Mouse (Mus musculus): ENCODE data around the gene Gm11758. TPM values are rescaled to one million over a fixed set of nuclear protein-coding genes. Genes with fewer than 3 reads are reported as not detected.

Gm11758 gene
- not detected for polyA plus RNA-seq (2017; shearing (Covaris generic))

GRCm38 (mm10) chr4:73876166-73876565 is at the start of gene Gm11758:
Gene Gm11758, minus strand, starts transcription at chr4:73876266.

GRCm38 (mm10) chr4:73920660-73921059 is 44.6 kb upstream of the Gm11758 start, which contains the start of gene Gm11756:
Gene Gm11756, minus strand, starts transcription at chr4:73920760.

GRCm38 (mm10) chr4:73905853-73906252 is 29.8 kb upstream of the Gm11758 start, which contains the start of gene Gm13871:
Gene Gm13871, minus strand, starts transcription at chr4:73905953.

DNA sequence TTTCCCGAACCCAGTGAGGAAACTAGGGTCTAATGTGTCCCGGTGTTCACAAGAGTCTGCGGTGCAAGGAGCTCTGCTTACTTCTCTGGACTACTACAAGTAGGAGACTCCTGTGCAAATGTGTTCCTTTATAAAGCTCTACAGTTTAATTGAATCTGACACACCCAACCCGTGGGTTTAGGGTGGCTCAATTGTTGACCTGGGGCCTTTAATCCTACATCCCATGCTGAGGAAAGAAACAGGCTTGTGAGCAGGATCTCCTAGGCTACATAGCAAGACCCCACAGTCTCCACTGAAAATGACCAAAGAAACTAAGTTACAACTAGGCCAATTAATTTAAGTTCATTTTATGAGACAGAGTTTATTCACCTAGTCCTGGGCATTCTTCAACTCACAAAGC is 14.9 kb upstream of the Gm11758 start, which contains the start of gene Gm11757:
Gene Gm11757, minus strand, starts transcription at position 101 of the 400 bp plus-strand sequence.

Other genes starting within 250 kb of the Gm11758 start
- not detected for gene Gm11236, start 238.1 kb downstream of the Gm11758 start, polyA plus RNA-seq (2017; shearing (Covaris generic))
- gene Gm11239, start 207.9 kb downstream of the Gm11758 start, polyA plus RNA-seq (2017; shearing (Covaris generic)), result not detected
- gene Gm428, start 192.8 kb downstream of the Gm11758 start, polyA plus RNA-seq (2017; shearing (Covaris generic)), result not detected
- gene Rasef, start 85.3 kb downstream of the Gm11758 start, polyA plus RNA-seq (2017; shearing (Covaris generic)), result not detected
- not detected for gene Gm11757, start 14.8 kb upstream of the Gm11758 start, polyA plus RNA-seq (2017; shearing (Covaris generic))
- not detected for gene Gm13871, start 29.7 kb upstream of the Gm11758 start, polyA plus RNA-seq (2017; shearing (Covaris generic))
- gene Gm11756, start 44.5 kb upstream of the Gm11758 start, polyA plus RNA-seq (2017; shearing (Covaris generic)), result 0.39 TPM
- not detected for gene 2310002L09Rik, start 74.6 kb upstream of the Gm11758 start, polyA plus RNA-seq (2017; shearing (Covaris generic))
- 0.21 TPM for gene Frmd3, start 137.2 kb upstream of the Gm11758 start, polyA plus RNA-seq (2017; shearing (Covaris generic))

Data from effector memory CD4-positive, alpha-beta T cell, adult 7 months (primary cell).